In the genomic region with DNA sequence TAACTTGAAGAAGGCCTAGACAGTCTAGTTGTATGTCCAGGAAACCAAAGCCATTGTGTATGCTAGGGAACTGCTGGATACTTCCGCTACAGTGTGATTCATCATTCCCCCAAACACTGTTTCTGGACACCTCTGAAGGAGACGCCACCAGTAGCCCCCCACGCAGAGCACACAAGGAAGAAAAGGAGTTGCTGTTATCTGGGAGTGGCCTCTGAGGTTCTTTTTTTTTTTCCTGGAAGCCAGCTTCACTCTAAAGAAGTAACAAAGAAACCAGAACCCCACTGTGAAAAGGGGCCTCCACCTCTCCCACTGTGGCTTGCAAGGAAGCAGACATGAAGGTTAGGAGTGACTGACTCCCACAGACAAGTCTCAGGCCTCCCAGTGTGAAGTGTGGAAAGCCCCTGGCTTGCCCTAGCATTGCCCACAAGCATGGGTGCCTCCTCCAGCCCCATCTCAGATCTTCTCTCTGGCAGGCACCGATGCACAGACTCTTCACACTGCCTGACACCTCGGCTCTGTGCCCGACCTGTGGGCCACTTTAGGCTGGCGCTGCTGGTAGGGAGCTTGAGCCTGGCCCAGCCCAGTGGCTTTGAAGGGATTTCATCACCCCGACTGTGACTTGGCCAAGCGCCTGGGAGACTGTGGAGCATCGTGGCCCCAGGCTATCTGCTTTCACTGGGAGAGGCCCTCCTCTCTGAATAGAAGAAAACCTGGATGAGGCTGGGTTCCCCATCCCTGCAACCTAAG, we compare ENCODE assay signal across 9 mouse cellular contexts.
DNase-seq lines count a peak whose midpoint lies in the region; ATAC-seq lines count a peak whose summit lies in the region.
"Had no signal": no experiment of that assay in that cellular context is flagged by ENCODE, and none has a peak within 500 bp of the region (broad histone marks: within the 10 kb centered on the region; RNA-seq: fewer than 3 reads in every experiment).

No protein-coding gene starts in this region.

- peak; percentile 55 to 61 for DNase-seq in right cerebral cortex, postnatal 10 days (ENCODE audit: low spot score in 2 of 2)
- DNase-seq in right cerebral cortex, adult 18-20 months, result no peak
- DNase-seq in cerebellum, postnatal 14 days, result peak; percentile 83 to 89
- peak; percentile 78 for DNase-seq in gastrocnemius, postnatal 10 days
- no peak for DNase-seq in hindbrain, embryonic 14.5 days (ENCODE audit: low spot score)
- DNase-seq in lung, postnatal 36 days, result peak; percentile 81
- peak; percentile 46 for DNase-seq in urinary bladder, postnatal 25 days (ENCODE audit: low spot score)
- no peak for DNase-seq in left cerebral cortex, postnatal 25 days (ENCODE audit: low spot score in 2 of 2)

- H3K4me1 ChIP-seq in hindbrain, embryonic 14.5 days (replicated peaks; ENCODE audit: control insufficient read depth, insufficient read depth, low read length), result peaks cover 20% of the 10 kb centered on the region

- H3K36me3 ChIP-seq in hindbrain, embryonic 14.5 days (replicated peaks; ENCODE audit: control insufficient read depth, insufficient read depth), result no peaks in the 10 kb centered on the region

- peak; percentile 71 for ATAC-seq in hindbrain, embryonic 14.5 days (ENCODE audit: low FRiP score)

- WGBS in hindbrain, embryonic 14.5 days, result 11% methylated on average over 10 of the region's 10 CpGs

- intact Hi-C loops in left cerebral cortex, postnatal 25 days (cut with DNase I), result no loop called here

- H3K9ac ChIP-seq in hindbrain, embryonic 14.5 days, result no peak overlapping the region

- H3K4me2 ChIP-seq in hindbrain, embryonic 14.5 days (replicated peaks), result no peak overlapping the region

- H3K27ac ChIP-seq in hindbrain, embryonic 14.5 days, result peak overlapping the region; percentile 17; the same call in 1 of the 2 replicates
- H3K27ac ChIP-seq: macrophage had no signal

- no peak overlapping the region for H3K4me3 ChIP-seq in hindbrain, embryonic 14.5 days (replicated peaks; ENCODE audit: low read length)

- H3K27me3 ChIP-seq in hindbrain, embryonic 14.5 days (ENCODE audit: control insufficient read depth, insufficient read depth, low read length), result peaks cover 21% of the 10 kb centered on the region

- no peaks in the 10 kb centered on the region for H3K9me3 ChIP-seq in hindbrain, embryonic 14.5 days (ENCODE audit: control insufficient read depth, low read length)

Comparison
In these comparisons a context has a peak if more than half of its experiments do, and no peak if none do; other contexts are left out.
1. DNase-seq: peak in right cerebral cortex, postnatal 10 days (2 of 2), cerebellum, postnatal 14 days (2 of 2), gastrocnemius, postnatal 10 days (single experiment), lung, postnatal 36 days (single experiment) and urinary bladder, postnatal 25 days (single experiment); none in right cerebral cortex, adult 18-20 months (single experiment), hindbrain, embryonic 14.5 days (single experiment) and left cerebral cortex, postnatal 25 days (0 of 2).